Mouse (Mus musculus) megakaryocyte, embryonic 14.5 days (primary cell): ENCODE results near the gene Aqp3.

Experiments
- FLI1 ChIP-seq: IDR thresholded peaks from 2 replicates; pipeline ENCODE4 v1.6.1; 2012; ENCODE audit warnings: low read length, inconsistent platforms, mixed read lengths
- GATA1 ChIP-seq: IDR thresholded peaks from 3 replicates; pipeline ENCODE4 v1.6.1; 2012; ENCODE audit warnings: mixed read lengths, low read length, inconsistent platforms, borderline replicate concordance

DNA sequence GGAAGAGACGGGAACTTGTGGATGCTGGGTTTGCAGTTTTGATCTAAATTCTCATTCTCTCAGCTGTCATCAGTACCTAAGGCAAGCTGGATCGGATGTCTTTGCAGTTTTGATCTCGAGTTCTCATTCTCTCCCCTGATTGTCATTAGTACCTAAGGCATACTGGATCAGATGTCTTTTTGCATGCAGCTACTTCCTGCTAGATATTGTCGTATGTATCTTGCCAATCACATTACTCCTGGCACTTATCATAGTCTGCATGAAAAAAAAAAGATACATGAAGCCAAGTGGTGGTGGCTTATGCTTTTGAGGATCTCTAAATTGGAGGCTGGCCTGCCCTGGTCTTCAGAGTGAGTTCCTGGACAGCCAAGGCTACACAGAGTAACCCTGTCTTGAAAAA is 13.2 kb downstream of the Aqp3 start:
- TF ChIP-seq GATA1, result no peak
- TF ChIP-seq FLI1, result no peak
